Mouse (Mus musculus): Measurements from ENCODE around the gene Tmcc1.

The Tmcc1 gene

GRCm38 (mm10) chr6:115991881-115992620 lies 201.2 kb downstream of the Tmcc1 start:
- DNase-seq (ENCODE audit: low read depth), result no peak

- no peak for DNase-seq (ENCODE audit: low read depth)
These were observed 202.0 kb downstream of the Tmcc1 start for GRCm38 (mm10) chr6:115991108-115991880.

DNA sequence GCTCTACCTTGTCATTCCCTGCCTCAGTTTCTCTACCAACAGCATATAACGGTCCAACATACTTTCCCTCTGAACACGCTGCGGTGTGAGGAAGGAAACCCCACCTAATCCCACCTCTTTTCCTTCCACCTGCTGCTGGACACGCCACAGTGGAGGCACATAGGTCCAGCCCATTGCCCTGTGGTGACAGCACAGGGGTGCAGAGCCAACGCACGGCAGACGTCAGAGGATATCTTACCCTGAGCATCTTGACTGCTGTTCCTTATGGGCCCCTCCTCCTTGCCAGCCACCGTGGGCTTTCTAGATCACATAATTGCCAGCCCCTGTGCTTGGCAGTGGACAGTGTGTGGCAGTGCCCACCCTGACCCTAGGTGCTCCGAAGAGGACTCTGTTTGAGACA lies 202.8 kb downstream of the Tmcc1 start:
- no peak for DNase-seq (ENCODE audit: low read depth)

DNA sequence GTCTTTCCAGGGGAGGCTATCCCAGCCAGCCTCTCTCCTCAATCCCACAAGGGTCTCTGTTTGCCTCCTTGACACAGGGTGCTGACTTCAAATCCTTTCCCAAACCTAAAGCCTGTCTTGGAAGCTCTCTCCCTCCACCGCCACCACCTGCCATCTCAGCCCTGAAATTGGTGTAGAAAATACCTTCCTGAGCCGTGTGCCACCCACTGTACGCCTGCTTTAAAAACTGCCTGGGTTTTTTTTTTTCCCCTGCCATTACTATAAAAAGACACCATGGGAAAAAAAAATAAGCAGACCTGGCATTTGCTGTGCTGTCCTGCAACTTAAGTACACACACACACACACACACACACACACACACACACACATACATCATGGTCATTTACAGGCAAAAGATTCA lies 203.2 kb downstream of the Tmcc1 start:
- no peak for DNase-seq (ENCODE audit: low read depth)

DNA sequence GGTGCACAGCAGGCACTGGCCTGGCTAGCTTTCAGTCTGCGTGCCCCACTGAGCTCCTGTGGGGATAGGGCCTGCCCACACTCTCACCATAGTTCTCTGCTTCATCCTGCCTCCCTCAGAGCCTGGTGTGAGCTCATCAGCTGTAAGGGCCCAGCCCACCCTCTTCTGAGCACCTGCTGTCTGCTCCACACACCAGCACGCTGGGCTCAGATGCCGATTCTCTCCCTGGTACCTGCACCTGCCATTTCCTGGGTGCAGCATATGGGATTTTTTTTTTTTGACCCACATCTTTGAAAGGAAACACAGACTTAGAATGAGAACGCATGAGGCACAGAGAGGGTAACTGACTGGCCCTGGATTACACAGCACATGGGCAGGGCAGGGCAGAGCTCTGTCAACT lies 203.7 kb downstream of the Tmcc1 start:
- no peak for DNase-seq (ENCODE audit: low read depth)

- DNase-seq (ENCODE audit: low read depth), result no peak
These were observed 204.3 kb downstream of the Tmcc1 start for GRCm38 (mm10) chr6:115989032-115989431.

GRCm38 (mm10) chr6:115987096-115987747 lies 206.1 kb downstream of the Tmcc1 start:
- no peak for DNase-seq (ENCODE audit: low read depth)

- no peak for DNase-seq (ENCODE audit: low read depth)
These were observed 206.7 kb downstream of the Tmcc1 start for GRCm38 (mm10) chr6:115986472-115987095.

GRCm38 (mm10) chr6:115985622-115986021 lies 207.7 kb downstream of the Tmcc1 start:
- no peak for DNase-seq (ENCODE audit: low read depth)

DNA sequence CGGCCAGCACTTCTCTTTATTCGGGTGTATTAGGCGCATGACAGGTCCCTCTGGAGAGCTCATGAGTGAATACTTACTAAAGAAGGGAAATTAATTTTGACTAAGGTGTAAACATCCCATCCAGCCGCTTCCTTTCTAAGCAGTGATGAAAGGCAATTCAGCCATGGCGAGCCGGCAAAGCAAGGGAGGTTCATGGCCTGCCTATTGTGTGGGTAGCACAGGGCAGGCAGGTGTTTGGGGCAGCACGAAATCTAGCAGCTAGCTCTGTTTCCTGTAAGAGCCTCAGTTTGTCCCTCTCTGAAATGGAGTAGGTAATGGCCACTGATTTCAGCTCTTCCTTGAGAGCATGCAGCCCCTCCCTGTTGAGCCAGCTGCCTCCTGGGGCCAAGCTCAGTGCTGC lies 208.7 kb downstream of the Tmcc1 start:
- no peak for DNase-seq (ENCODE audit: low read depth)

GRCm38 (mm10) chr6:115983306-115984038 lies 209.8 kb downstream of the Tmcc1 start:
- no peak for DNase-seq (ENCODE audit: low read depth)

DNA sequence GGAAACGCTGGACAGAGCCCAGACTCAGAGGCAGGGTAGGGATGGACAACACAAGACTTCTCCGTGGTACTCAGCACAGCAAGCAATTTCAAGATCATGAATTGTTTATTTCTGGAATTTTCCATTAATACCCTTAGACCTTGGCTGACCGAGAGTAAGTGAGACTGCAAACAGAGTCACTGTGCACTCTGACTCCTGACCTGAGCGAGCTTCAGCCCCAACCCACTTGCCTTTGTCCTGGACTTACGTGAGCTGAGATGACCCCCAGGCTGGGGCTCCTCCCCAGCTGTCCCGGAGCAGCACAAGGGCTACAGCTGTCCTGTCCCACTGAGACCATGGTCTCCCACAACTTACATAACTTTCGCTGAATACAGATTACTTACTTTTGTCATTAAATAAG lies 210.4 kb downstream of the Tmcc1 start:
- DNase-seq (ENCODE audit: low read depth), result no peak

DNA sequence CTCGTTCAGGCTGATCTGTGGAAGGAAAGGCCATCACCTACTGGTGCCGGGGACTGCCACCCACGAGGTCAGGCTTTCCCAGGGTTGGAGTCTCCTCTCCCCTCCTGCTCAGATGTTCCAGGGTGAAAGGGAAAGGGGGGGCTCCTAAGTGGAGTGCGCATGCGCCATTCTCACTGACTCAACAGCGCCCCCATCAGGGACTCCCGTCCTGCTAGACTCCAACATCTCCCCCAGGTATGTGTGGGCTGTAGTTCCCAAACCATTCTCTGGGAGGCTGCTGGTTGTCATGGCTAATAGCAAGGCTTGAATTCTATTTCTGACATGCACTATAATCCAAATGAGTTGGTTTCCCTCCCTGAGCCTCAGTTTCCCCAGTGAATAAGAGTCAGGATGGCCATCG lies 214.7 kb downstream of the Tmcc1 start:
- no peak for DNase-seq (ENCODE audit: low read depth)

- DNase-seq (ENCODE audit: low read depth), result no peak
These were observed 215.5 kb downstream of the Tmcc1 start for GRCm38 (mm10) chr6:115977810-115978209.

- DNase-seq (ENCODE audit: low read depth), result no peak
These were observed 217.7 kb downstream of the Tmcc1 start for GRCm38 (mm10) chr6:115975606-115976005.

GRCm38 (mm10) chr6:115973881-115974662 lies 219.2 kb downstream of the Tmcc1 start:
- DNase-seq (ENCODE audit: low read depth), result no peak

DNA sequence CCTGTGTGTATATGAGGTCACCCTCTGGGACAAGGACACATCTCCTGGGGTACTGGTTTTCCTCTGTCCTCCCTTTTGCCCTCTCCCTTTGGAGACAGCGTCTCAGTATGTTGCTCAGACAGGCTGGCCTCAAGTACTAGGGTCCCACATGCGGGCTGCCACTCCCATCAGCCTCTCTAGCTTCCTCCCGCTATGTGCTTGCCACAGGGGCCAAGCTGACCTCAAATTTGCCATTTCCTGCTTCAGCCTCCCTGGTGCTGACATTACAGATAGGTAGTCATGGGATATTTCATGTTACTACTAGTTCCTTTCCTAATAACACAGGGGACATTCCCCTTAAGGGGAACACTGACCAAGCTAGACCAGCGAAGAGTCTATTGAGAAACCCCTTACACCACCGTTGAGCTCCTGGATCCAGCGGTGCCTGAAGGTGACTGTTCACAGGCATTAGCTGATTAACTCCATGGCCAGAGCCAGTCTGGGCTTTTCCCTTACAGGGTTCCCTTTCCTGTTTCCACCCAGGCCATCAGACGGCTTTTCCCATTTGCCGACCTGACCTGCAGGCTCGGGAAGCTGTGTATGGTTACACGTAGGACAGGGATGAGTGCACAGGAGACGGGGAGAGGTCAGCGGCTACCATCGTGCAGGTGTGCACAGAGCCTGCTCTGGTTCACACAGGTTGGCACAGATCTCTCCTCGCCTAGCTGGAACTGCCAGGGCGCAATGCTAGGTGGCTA lies 220.0 kb downstream of the Tmcc1 start:
- no peak for DNase-seq (ENCODE audit: low read depth)

DNA sequence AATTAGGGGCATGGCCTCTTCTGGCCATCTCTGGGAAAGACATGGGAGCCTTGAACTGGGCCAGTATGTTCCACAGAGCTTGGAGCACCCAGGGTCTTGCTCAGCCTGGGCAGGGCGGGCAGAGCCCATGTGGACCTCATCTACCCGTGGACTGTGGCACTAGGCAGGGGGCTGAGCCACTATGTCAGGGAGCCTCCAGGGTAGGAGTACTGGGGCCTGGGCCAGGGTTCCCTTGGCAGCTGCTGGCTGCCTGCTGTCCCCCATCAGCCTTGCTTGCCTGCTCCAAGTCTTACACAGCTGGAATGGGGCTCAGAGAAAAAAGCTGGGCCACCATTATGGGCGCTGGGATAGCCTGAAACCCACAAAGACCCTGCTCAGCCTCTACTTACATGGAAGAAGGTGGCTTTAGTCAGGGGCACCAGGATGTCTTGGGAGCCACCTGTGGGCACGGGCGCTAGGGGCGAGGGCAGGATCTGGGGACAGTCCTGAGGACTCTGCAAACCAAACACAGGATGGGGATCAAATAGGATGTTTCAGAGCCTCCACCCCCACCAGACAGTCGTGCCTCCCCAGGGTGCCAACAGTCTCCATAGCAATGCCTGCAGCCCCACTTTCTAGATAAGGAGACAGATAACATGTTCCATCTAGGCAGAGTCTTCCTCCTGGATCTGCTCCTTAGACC lies 221.1 kb downstream of the Tmcc1 start:
- no peak for DNase-seq (ENCODE audit: low read depth)

DNA sequence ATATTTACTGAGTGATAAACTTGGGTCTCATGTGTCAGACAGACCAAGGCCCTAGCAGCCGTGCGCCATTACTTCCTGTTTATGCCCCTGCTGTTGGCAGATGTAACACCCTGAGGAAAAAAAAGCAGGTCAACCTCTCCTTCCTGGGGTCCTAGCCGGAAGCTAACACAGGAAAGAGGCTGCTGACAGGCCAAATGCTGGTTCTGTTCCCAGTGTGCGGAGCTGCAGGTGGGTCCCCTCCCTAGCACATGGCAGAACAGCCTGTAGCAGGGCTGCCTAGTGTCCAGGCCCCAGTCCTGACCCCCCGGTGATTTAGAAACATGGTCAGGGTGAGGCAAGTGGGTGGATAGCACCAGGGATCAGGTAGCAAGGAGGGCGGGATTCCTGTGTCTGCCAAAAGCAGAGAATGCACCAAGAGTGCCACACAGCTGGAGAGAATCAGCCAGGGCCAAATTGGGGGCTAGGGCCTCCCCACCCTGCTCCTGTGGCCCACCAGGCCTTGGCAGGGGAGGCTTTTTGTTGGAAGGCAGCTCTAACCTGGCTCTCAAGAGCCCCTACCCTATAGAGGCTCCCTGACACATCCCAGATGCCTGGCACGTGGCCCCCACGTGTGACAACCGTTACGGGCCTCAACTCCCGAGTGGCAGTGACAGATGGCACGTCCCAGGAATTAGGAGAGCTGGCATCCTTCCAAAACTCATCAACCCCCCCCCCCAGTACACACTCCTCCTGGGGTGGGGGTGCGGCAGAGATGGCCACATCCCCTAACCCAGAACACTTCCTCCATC lies 221.8 kb downstream of the Tmcc1 start:
- DNase-seq (ENCODE audit: low read depth), result peak; percentile 38

All from naive thymus-derived CD4-positive, alpha-beta T cell, adult 2 months (primary cell).